Mouse (Mus musculus) E14TG2a.4 (cell line): Measurements from ENCODE around the gene Ccr8.

Source experiments
- CTCF ChIP-seq: conservative IDR thresholded peaks from 2 replicates; pipeline ENCODE4 v1.5.1; 2014; ENCODE audit warnings: low read length
- NANOG ChIP-seq: IDR thresholded peaks from 2 replicates; pipeline ENCODE4 v1.6.1; 2014; ENCODE audit warnings: borderline replicate concordance, low read length, mixed read lengths
- POU5F1 ChIP-seq: IDR thresholded peaks from 2 replicates; pipeline ENCODE4 v1.6.1; 2014; ENCODE audit warnings: low read length, borderline replicate concordance

DNA sequence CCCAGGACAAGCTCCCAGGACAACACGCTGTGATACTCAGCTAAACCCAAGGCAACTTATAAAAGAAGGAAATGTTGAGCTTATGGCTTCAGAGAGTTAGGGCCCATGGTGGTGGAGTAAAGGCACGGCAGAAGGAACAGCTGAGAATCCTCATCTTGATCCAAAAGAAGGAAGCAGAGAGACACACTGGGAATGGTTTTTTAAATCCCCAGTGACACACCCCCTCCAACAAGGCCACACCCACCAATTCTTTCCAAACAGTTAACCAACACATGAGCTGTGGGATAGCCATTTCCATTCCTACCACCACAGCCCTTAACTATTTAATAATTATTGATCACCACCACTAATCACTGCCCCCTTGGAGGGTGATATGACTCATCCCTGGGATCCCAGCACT, 20.7 kb upstream of the Ccr8 start:
- TF ChIP-seq CTCF (no peak), NANOG (no peak), POU5F1 (no peak)
